Mouse (Mus musculus): ENCODE results near the gene Crybb1. TPM values are rescaled to one million over a fixed set of nuclear protein-coding genes. Genes with fewer than 3 reads are reported as not detected.

Gene Crybb1
- 1.3 and 1.9 TPM in 2 replicates for polyA plus RNA-seq (2012; rRNA removed)

DNA sequence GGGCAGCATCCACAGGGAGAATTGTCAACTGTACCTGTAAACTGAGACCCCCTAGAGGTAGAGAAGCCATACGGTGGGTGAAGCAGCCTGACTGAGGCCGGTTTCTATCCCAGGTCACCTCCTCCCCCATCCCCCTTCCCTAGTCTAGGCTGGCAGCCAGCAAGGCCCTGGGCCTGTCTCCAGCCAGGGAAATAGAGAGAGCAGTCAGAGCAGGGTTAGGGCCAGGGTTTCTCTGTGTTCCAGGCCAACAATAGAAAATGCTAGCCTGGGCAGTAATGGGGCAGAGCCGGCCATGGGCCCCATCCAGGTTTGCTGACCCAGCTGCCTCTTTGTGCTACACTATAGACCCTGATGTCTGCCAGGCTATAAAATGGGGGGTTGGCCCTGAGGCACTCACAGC lies at the start of gene Crybb1:
Crybb1 (plus strand) TSS at position 390 of the 400 bp plus-strand sequence.
- peak; percentile 89 to 93 for DNase-seq
- TF ChIP-seq CTCF (IDR thresholded peaks at IDR 0.05; ENCODE audit: borderline replicate concordance, insufficient read depth, low read depth, low read length) (no peak), POLR2A (IDR thresholded peaks at IDR 0.05; ENCODE audit: borderline replicate concordance, insufficient read depth, low read length) (no peak)
- WGBS = 10% methylated on average over 3 of the region's 3 CpGs
- peaks cover 29% of the 10 kb centered on the region for H3K4me1 ChIP-seq (ENCODE audit: control insufficient read depth, insufficient read depth, low read length)
- no peak within 1 kb of the TSS for H3K4me3 ChIP-seq (replicated peaks; ENCODE audit: insufficient read depth, low read depth, low read length)
- peak within 1 kb of the TSS; percentile 90 for H3K27ac ChIP-seq (ENCODE audit: insufficient read depth, low read length)
- no peaks in the 10 kb centered on the region for H3K27me3 ChIP-seq (ENCODE audit: control insufficient read depth, insufficient read depth, low read length)

DNA sequence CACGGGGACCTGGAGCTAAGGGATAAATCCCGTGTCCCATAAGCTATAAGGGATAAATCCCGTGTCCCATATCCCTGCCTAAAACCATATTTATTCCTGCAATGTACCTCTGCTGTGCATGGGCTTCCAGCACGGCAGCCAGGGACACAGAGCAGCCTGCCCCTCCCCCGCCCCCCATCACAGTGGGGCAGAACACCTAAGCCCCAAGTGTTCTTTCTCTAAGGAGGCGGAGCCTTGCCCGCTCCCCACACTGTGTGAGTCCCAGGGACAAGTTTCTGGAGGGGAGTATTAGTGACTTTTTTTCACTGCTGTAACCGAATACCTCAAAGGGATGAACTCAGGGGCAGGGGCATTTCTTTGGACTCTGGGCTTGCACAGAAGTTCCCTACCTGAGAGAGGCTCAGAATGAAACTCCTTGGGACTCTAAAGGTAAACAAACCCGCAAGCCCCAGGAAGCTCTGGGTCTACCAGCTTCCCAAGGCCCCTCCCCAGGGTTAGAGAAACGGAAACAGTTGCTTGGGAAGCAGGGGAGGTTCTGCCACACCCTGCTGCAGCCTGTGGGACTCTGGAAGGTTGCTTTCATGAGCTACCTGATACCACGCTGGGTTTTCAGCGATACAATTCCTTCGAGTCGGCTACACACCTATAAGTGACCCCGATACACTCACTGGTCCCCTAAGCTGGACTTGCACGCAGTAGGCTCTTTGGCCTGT lies 48.9 kb upstream of the Crybb1 start:
- Histone ChIP-seq H3K4me3 (replicated peaks; ENCODE audit: insufficient read depth, low read depth, low read length) (no peak overlapping the region), H3K27me3 (ENCODE audit: control insufficient read depth, insufficient read depth, low read length) (no peaks in the 10 kb centered on the region), H3K27ac (ENCODE audit: insufficient read depth, low read length) (no peak overlapping the region), H3K4me1 (ENCODE audit: control insufficient read depth, insufficient read depth, low read length) (no peaks in the 10 kb centered on the region)
- no peak for DNase-seq
- WGBS = 49% methylated on average over 16 of the region's 16 CpGs
- no peak for TF ChIP-seq POLR2A (IDR thresholded peaks at IDR 0.05; ENCODE audit: borderline replicate concordance, insufficient read depth, low read length)
- no peak for TF ChIP-seq CTCF (IDR thresholded peaks at IDR 0.05; ENCODE audit: borderline replicate concordance, insufficient read depth, low read depth, low read length)

DNA sequence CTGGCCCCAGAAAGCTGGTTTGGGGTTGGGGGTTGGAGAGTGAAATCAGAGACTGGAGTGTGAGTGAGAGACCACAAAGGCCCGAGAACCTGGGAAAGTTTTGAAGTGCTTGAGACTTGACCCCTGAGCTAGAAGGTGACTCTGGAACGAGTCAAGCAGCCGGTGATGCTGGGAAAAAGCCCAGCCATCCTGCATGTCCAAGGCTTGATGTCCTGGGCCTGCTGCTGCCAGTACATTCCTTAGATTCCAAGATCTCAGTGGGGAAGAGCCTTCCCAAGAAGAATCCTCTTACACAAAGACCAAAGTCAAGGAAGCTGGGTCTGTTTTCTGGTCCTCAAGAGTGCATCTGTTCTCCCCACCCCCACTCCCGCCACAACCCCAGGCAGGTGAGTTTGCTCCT lies 47.3 kb upstream of the Crybb1 start:
- no peak for DNase-seq
- H3K4me3 ChIP-seq (replicated peaks; ENCODE audit: insufficient read depth, low read depth, low read length) = no peak overlapping the region
- no peak overlapping the region for H3K27ac ChIP-seq (ENCODE audit: insufficient read depth, low read length)
- H3K4me1 ChIP-seq (ENCODE audit: control insufficient read depth, insufficient read depth, low read length) = no peaks in the 10 kb centered on the region
- no peaks in the 10 kb centered on the region for H3K27me3 ChIP-seq (ENCODE audit: control insufficient read depth, insufficient read depth, low read length)
- TF ChIP-seq CTCF (IDR thresholded peaks at IDR 0.05; ENCODE audit: borderline replicate concordance, insufficient read depth, low read depth, low read length) = no peak
- 53% methylated on average over 4 of the region's 4 CpGs for WGBS

DNA sequence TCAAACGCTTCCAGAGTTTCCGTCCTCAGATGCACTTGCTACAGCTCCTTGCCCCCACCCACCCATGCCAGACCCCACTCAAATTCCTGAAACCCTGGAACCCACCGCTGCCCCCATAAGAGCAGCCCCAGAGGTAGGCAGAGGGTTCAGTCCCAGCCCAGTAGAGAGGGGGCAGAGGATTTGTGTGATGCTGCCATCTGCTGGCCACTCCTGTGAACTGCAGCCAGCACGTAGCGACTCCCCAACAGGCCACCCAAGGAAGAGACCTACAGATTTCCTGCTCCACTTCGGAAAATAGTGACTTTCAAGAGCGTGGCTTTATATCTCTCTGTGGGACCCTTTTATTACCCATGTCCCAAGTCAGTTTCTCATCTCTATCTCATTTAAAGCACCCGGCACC lies 45.5 kb upstream of the Crybb1 start:
- no peak for TF ChIP-seq POLR2A (IDR thresholded peaks at IDR 0.05; ENCODE audit: borderline replicate concordance, insufficient read depth, low read length)
- peak; percentile 83 for TF ChIP-seq CTCF (IDR thresholded peaks at IDR 0.05; ENCODE audit: borderline replicate concordance, insufficient read depth, low read depth, low read length)
- DNase-seq = peak in 1 of 2 experiments; percentile 47
- no peaks in the 10 kb centered on the region for H3K4me1 ChIP-seq (ENCODE audit: control insufficient read depth, insufficient read depth, low read length)
- H3K27me3 ChIP-seq (ENCODE audit: control insufficient read depth, insufficient read depth, low read length) = no peaks in the 10 kb centered on the region
- 23% methylated on average over 8 of the region's 8 CpGs for WGBS
- H3K4me3 ChIP-seq (replicated peaks; ENCODE audit: insufficient read depth, low read depth, low read length) = no peak overlapping the region
- no peak overlapping the region for H3K27ac ChIP-seq (ENCODE audit: insufficient read depth, low read length)

DNA sequence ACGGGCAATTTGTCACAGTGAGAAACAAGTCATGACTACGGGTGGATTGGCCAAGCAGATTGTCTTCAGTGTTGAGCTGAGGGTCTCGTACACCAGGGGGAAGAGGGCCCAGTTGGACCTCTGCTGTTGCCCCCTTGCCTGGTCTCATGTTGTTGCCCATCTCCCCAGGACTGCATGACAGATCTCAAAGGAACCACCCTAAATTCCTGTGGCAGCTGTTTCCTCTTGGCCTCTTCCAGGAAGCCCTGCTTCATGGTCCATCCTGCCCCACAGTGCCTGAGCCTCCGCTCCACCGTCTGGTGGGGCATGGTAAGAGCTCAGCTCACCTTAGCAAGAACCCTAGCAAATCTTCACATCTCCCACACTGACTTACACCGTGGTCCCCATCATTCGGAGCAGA lies 43.7 kb upstream of the Crybb1 start:
- Histone ChIP-seq H3K27ac (ENCODE audit: insufficient read depth, low read length) (no peak overlapping the region), H3K4me3 (replicated peaks; ENCODE audit: insufficient read depth, low read depth, low read length) (no peak overlapping the region), H3K4me1 (ENCODE audit: control insufficient read depth, insufficient read depth, low read length) (no peaks in the 10 kb centered on the region), H3K27me3 (ENCODE audit: control insufficient read depth, insufficient read depth, low read length) (no peaks in the 10 kb centered on the region)
- DNase-seq = no peak
- no peak for TF ChIP-seq CTCF (IDR thresholded peaks at IDR 0.05; ENCODE audit: borderline replicate concordance, insufficient read depth, low read depth, low read length)
- TF ChIP-seq POLR2A (IDR thresholded peaks at IDR 0.05; ENCODE audit: borderline replicate concordance, insufficient read depth, low read length) = no peak
- whole genome bisulfite sequencing = 74% methylated on average over 7 of the region's 7 CpGs

DNA sequence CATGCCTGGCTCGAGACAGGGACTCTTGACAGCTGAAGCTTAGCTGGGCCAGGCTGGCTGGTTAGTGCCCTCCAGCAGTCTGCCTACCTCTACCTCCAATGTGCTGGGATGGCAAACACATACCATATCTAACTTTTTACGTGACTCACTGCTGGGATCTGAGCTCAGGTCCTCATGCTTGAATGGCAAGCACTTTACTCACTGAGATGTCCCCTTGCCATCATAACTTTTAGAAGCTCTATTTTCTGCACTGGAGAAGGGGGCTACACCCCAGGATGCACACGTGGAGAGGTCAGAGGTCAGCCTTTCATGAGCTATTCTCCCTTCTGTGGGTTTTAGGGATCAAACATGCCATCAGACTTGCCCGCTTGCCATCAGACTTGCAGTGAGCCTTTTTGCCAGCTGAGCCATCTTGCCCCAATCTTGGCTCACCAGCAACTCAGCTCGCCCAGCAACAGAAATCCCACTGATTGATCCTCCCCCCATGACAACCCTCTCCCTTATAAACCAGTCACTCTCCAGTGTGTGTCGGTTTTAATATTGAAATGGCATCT lies 42.8 kb upstream of the Crybb1 start:
- no peak for DNase-seq
- Histone ChIP-seq H3K4me3 (replicated peaks; ENCODE audit: insufficient read depth, low read depth, low read length) (no peak overlapping the region), H3K27ac (ENCODE audit: insufficient read depth, low read length) (no peak overlapping the region), H3K4me1 (ENCODE audit: control insufficient read depth, insufficient read depth, low read length) (no peaks in the 10 kb centered on the region), H3K27me3 (ENCODE audit: control insufficient read depth, insufficient read depth, low read length) (no peaks in the 10 kb centered on the region)
- no peak for TF ChIP-seq POLR2A (IDR thresholded peaks at IDR 0.05; ENCODE audit: borderline replicate concordance, insufficient read depth, low read length)
- no peak for TF ChIP-seq CTCF (IDR thresholded peaks at IDR 0.05; ENCODE audit: borderline replicate concordance, insufficient read depth, low read depth, low read length)
- 52% methylated on average over 6 of the region's 6 CpGs for WGBS

DNA sequence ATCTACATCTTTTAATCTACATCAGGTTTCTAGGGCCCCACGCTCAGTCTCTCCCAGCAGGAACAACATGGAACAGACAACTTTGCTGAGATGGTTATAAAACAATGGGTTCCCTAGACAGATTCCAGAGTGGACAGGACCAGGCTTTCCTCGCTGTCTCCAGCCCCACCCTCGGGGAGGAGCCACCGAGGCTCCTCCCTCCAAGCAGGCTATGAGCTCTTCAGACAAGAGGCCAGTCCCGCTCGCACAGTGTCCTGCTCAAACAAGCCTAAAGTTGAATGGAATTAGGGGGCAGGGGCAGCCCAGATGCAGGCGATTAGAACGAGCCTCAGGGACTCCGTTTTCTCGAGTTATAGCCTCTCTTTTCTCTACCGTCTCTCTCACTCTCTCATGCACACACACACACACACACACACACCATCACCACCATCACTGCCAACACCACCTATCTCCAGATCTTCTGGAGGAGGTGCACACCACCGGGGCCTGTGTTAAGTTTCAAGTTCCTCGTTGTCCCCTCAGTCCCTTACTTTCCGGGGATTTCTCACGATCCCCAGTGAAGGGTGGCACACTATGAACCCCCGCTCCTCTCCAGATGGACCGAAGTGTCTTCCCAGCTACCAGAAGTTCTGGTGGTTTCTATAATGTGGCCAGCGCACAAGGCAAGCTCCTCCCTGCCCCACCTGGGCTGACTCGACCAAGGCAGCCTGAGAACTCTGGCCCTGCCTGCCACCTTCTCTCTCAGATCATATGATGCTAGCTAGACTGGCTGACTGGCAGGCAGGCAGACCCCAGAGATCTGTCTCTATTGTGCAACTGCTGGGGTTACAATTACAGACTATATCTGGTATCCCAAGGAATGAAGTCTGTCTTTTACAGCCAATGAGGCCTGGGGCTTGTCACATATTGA lies 42.0 kb upstream of the Crybb1 start:
- no peak overlapping the region for H3K4me3 ChIP-seq (replicated peaks; ENCODE audit: insufficient read depth, low read depth, low read length)
- no peak overlapping the region for H3K27ac ChIP-seq (ENCODE audit: insufficient read depth, low read length)
- no peaks in the 10 kb centered on the region for H3K4me1 ChIP-seq (ENCODE audit: control insufficient read depth, insufficient read depth, low read length)
- 32% methylated on average over 19 of the region's 19 CpGs for WGBS
- TF ChIP-seq POLR2A (IDR thresholded peaks at IDR 0.05; ENCODE audit: borderline replicate concordance, insufficient read depth, low read length) = no peak
- no peak for TF ChIP-seq CTCF (IDR thresholded peaks at IDR 0.05; ENCODE audit: borderline replicate concordance, insufficient read depth, low read depth, low read length)
- no peak for DNase-seq
- H3K27me3 ChIP-seq (ENCODE audit: control insufficient read depth, insufficient read depth, low read length) = no peaks in the 10 kb centered on the region
